Mouse (Mus musculus): ENCODE data around the gene Gm6096. TPM values are rescaled to one million over a fixed set of nuclear protein-coding genes. Genes with fewer than 3 reads are reported as not detected.
"Not testable (repeated sequence)": the region's sequence is repeated elsewhere in the genome, so short reads cannot be mapped to it uniquely, and the experiment has no call there.

Gm6096 gene
- total RNA-seq (2021) = not detected
- long read RNA-seq, experiment 1 = 0 reads
- long read RNA-seq, experiment 2 = 0 reads

DNA sequence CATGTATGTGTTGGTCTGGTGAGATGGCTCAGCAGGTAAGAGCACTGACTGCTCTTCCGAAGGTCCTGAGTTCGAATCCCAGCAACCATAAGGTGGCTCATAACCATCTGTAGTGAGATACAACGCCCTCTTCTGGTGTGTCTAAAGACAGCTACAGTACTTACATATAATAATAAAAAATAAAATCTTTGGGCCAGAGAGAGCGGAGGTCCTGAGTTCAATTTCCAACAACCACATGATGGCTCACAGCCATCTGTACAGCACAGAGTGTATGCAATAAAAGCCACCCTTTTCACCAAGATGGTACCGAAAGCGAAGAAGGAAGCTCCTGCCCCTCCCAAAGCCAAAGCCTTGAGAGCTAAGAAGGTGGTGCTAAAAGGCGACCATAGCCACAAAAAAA is at the start of gene Gm6096:
Gm6096 (plus strand) TSS at position 301 of the 400 bp plus-strand sequence.
- intact Hi-C loops (cut with DNase I) = loop anchor here (5.0 kb wide), 1 partner anchor 107 kb away; no protein-coding TSS in a partner anchor

GRCm38 (mm10) chr7:34202147-34202546 is 48.7 kb upstream of the Gm6096 start:
- DNase-seq (ENCODE audit: low spot score in 2 of 2); intact Hi-C loops (cut with DNase I): not testable (repeated sequence)

More for the DNA sequence above, at the start of gene Gm6096:
- DNase-seq (ENCODE audit: low spot score in 2 of 2) = no peak

DNA sequence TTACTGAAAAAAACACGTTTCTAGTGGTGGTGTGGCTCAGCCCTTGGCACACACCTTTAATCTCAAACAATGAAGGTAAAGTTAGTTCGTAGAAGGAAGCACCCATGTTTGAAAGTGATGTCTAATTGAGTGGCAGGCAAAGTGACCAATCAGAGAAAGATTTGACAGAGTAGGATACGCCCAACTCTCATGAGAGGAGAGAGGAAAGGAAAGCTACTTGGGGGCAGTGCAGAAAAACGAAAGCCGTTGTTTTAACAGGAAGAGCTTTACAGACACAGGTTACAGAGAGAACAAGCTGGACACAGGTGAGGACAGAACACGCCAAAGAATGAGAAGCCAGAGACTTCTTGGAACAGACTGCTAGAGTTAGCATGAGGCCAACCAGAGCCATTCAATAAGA is 44.5 kb upstream of the Gm6096 start:
- no peak for DNase-seq (ENCODE audit: low spot score in 2 of 2)
- intact Hi-C loops (cut with DNase I) = no loop called here

DNA sequence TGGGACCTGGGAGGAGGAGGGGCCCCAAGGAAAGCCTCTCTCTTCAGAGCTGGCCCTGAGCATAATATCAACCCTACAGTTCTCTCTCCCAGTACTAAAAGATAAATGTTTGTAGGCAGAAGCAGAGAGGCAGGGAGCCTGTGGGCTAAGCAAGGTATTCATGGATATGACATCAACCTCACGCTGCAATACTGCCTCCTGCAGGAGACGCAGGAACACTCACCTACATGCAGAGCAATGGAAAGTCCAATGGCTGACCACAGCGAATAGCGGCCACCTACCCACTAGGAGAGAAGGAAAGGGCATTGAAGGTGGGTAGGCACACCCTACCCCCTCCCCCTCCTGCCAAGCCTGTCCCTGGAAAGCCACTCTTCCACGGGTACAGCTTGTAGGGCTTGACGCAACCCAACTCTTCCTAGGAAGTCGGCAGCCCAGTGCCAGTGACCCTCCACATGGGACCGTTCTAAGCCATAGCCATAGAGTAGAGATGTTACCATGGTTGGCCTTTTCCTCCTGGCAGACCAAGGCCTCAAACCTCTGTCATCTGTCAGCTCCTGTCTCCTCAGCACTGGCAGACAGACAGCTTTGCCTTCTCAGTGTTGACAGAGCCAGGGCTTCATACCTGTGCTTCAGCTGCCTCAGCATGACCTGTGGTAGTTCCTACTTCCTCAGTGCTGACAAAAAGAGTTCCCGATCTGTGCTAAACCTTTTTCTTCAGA is 42.7 kb upstream of the Gm6096 start:
- no peak for DNase-seq (ENCODE audit: low spot score in 2 of 2)
- intact Hi-C loops (cut with DNase I) = no loop called here

DNA sequence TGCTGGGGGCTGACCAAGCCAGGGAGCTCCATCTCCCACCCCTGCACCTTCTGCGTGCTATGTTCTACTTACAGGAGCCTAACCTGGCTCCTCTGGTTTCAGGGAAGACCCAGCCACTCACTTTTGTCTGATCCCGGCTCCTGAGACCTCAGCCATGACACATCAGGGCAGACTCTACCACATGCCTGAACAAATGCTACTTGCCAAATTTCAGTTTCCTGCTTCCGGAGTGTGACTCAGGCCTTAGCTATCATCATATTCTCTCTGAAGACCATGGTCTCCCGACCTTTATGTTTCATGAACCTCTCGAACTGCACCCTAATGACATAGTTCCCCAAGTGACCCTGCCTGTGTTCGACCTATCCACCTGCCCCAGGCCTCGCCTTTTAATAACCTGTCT is 37.6 kb upstream of the Gm6096 start:
- intact Hi-C loops (cut with DNase I) = no loop called here
- DNase-seq (ENCODE audit: low spot score in 2 of 2) = no peak

DNA sequence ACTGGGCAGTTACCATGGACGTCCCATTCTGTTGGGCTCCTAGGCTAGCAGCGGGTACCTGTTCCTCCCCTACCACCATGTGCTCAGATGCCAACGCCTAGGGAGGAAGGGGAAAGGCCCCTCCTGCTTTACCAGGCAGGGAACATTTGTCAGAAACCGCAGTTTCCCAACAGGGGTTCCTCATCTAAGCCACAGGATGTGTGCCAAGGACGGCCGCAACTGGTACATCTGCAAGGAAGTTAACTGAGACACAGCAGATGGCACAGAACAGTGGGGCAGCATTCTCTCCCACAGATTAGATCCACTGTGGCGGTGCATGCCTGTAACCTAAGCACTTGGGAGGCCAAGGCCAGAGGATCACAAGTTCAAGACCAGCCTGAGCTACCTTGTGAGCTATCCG is 36.2 kb upstream of the Gm6096 start:
- intact Hi-C loops (cut with DNase I) = no loop called here
- DNase-seq (ENCODE audit: low spot score in 2 of 2) = peak in 1 of 2 experiments; percentile 34

DNA sequence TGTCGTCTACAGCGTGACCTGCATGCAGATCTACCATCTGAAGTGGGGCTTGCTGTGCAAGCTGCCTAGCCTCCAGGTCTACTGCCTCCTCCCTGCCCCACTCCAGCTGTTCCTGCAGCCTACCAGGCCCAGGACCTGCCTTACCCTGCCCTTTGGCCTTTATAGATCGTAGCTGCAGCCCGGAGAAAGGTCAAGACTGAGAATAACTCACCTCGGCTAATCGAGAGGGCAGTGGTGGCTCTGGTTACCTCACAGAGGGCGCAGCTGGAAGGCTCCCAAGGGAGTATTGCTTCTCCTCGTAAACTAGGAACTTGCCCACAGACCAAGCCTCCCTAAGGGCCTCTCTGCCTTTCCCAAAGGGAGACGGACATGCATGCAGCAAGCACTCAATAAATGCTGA is 35.4 kb upstream of the Gm6096 start:
- intact Hi-C loops (cut with DNase I) = no loop called here
- DNase-seq (ENCODE audit: low spot score in 2 of 2) = no peak

DNA sequence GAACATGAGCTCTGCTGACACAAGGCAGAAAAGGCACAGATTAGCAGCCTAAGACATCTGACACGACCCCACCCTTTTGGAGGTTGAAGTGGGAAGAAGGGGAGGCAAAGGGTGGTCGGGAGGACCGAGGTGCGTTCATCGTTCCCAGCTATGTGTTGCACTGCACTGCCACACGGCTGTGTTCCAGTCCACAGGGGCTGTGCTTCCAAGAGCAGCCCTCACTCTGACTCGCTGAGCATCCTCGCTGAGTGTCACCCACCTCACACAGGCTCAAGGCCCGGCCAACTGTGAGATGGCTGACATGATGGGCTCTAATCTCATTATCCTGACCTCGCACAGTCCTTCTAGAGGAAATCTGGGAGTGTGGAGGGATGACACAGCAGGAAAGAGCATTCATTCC is 34.4 kb upstream of the Gm6096 start:
- intact Hi-C loops (cut with DNase I) = no loop called here
- DNase-seq (ENCODE audit: low spot score in 2 of 2) = no peak

DNA sequence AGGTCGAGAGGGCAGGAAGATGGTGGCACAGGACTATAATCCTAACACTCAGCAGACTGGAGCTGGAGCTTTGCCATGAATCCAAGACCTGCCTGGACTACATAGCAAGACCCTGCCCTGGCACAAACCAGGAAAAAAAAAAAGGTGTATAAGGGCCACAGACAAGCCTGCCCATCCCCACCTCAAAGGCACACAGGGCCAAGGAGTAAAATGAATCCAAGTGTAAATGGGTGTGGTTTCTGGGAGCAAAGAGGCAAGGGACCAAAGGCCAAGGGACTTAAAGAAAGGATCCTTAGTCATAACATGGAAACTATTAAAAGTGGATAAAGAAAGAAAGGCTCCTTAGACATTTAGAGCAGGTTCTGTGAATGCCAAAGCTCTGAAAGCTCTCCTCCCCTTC is 32.3 kb upstream of the Gm6096 start:
- DNase-seq (ENCODE audit: low spot score in 2 of 2) = no peak
- intact Hi-C loops (cut with DNase I) = no loop called here

- intact Hi-C loops (cut with DNase I) = no loop called here
- DNase-seq (ENCODE audit: low spot score in 2 of 2) = no peak
Measured at GRCm38 (mm10) chr7:34221594-34222250, 29.1 kb upstream of the Gm6096 start.

GRCm38 (mm10) chr7:34222340-34222739 is 28.5 kb upstream of the Gm6096 start:
- no peak for DNase-seq (ENCODE audit: low spot score in 2 of 2)

DNA sequence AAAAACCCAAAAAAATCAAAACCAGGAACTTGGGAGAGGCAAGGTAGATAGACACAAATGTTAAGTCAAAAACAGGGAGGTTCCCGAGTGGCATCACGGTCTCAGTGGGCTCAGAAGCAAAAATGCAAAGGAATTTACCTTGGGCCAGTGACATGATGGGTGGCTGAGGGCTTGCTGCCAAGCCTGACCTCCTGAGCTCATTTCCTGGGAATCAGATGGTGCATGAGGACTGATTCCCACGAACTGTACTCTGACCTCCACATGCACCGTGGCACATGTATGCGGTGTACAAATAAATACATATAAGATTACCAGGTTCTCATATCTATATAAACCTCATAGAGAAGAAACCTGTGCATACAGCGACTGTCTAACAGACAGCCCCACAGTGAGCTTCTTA is 26.5 kb upstream of the Gm6096 start:
- DNase-seq (ENCODE audit: low spot score in 2 of 2) = no peak
- intact Hi-C loops (cut with DNase I) = no loop called here

More at GRCm38 (mm10) chr7:34222340-34222739, 28.5 kb upstream of the Gm6096 start:
- intact Hi-C loops (cut with DNase I) = no loop called here

GRCm38 (mm10) chr7:34226086-34226485 is 24.8 kb upstream of the Gm6096 start:
- DNase-seq (ENCODE audit: low spot score in 2 of 2) = peak; percentile 30 to 60
- intact Hi-C loops (cut with DNase I) = no loop called here

- DNase-seq (ENCODE audit: low spot score in 2 of 2) = no peak
- intact Hi-C loops (cut with DNase I) = no loop called here
Measured at GRCm38 (mm10) chr7:34226846-34227245, 24.0 kb upstream of the Gm6096 start.

GRCm38 (mm10) chr7:34228641-34229040 is 22.2 kb upstream of the Gm6096 start:
- intact Hi-C loops (cut with DNase I) = no loop called here

GRCm38 (mm10) chr7:34229153-34229552 is 21.7 kb upstream of the Gm6096 start:
- no peak for DNase-seq (ENCODE audit: low spot score in 2 of 2)
- intact Hi-C loops (cut with DNase I) = no loop called here

More at GRCm38 (mm10) chr7:34228641-34229040, 22.2 kb upstream of the Gm6096 start:
- DNase-seq (ENCODE audit: low spot score in 2 of 2) = no peak

DNA sequence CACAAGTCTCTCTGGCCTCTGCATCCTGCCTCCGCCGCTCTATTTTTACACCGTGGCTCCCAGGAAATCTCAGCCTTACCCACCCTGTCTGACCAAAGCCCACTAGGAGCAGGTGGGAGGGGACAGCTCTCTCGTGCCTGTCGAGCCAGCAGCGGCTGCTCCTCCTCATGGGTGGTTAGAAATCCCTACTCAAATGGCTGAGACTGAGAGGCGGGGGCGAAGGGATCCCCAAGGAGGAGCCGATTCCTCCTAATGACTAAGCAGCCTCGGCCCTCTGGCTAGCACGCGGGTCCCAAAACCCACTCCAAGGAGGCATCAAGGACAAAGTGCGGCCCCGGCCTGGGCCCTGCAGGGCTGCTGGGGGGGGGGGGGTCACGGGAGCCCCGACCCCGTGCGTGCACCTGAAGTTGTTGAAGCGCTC is 21.1 kb upstream of the Gm6096 start:
- intact Hi-C loops (cut with DNase I) = no loop called here
- peak; percentile 57 to 67 for DNase-seq (ENCODE audit: low spot score in 2 of 2)

DNA sequence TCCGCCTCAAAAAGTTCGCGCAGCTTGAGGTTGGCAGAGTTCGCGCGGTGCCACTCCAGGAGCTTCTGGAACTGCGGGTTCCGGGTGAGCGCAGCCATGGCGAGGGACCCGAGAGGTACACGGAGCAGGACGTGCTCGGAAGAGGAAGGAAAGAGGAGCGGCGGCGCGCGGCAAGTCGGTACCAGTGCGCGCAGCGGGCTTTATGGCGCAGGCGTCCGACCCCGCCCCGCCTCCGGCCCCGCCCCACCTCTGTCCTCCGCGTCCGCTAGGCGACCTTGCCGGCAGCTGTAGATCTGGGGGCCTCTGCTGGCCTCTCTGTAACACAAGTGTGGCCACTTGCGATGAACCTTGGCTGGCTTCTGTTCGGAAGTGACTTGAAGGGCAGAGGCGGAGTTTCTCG is 20.7 kb upstream of the Gm6096 start, which contains the start of gene Gpi1:
Gpi1 (minus strand) TSS at position 221 of the 400 bp plus-strand sequence.
- intact Hi-C loops (cut with DNase I) = no loop called here
- DNase-seq (ENCODE audit: low spot score in 2 of 2) = peak; percentile 70 to 84

DNA sequence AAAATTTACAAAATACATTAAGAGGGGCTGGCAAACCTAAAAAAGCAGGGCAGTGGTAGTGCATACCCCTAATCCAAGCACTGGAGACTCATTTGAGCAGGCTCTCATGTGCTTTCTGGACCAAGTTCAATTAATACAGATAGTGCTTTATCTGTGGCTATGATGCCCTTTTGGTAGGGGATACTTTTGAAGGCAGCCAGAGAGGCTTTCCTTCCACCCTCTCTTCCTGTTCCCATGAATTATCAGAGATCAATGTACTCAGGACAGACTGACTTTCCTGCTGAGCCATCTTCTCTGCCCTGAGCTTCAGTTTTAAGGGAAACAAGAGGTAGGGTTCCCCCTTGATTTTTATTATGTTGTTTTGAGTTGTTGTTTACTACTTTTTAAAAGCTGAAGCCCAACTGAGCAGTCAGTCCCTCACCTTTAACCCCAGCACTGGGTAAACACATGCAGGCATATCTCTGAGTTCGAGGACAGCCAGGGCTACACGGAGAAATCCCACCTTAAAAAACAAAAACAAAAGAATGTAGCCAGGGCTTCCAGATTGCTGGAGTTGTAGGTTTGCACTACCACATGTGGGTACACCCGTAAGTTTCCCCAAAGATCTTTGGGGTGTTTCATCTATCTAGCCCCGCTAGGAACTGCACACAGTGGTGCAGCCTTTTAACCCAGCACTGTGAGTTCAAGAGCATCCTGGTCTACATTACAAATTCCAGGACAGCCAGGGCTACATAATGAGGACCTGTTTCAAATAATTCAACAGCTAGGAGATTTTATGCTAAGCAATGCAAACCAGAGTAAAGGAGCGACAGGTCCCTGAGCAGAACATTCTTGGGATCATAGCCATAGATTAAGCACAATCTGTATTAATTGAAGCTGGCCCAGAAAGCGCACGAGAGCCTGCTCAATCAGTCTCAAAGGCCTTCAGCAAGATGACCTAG is 17.8 kb upstream of the Gm6096 start:
- intact Hi-C loops (cut with DNase I) = no loop called here
- no peak for DNase-seq (ENCODE audit: low spot score in 2 of 2)

Data from left cerebral cortex, postnatal 14 days (tissue).